Mouse (Mus musculus) embryonic fibroblast, embryonic 13.5 days (primary cell): Measurements from ENCODE around the gene Sh2d5.

Experiments
- CTCF ChIP-seq: IDR thresholded peaks from 2 replicates; pipeline ENCODE4 v1.5.1; 2011; ENCODE audit warnings: mild to moderate bottlenecking, control low read depth, low read length, moderate library complexity, borderline replicate concordance; ENCODE audit not compliant: insufficient read depth
- POLR2A ChIP-seq: IDR thresholded peaks from 2 replicates; pipeline ENCODE4 v1.6.1; 2011; ENCODE audit warnings: low read depth, mild to moderate bottlenecking, control low read depth, low read length, moderate library complexity

- TF ChIP-seq POLR2A (no peak), CTCF (no peak)
These were observed 48.5 kb upstream of the Sh2d5 start for GRCm38 (mm10) chr4:138201696-138202095.
